Mouse (Mus musculus) ES-Bruce4 (cell line): ENCODE data around the gene Fto.

Source experiments
- CTCF ChIP-seq: IDR thresholded peaks from one replicate; pipeline ENCODE4 v1.8.1; 2011; ENCODE audit warnings: low read depth, low read length
- POLR2A ChIP-seq: IDR thresholded peaks from one replicate; pipeline ENCODE4 v1.8.1; 2011; ENCODE audit warnings: low read length; ENCODE audit not compliant: insufficient read depth

DNA sequence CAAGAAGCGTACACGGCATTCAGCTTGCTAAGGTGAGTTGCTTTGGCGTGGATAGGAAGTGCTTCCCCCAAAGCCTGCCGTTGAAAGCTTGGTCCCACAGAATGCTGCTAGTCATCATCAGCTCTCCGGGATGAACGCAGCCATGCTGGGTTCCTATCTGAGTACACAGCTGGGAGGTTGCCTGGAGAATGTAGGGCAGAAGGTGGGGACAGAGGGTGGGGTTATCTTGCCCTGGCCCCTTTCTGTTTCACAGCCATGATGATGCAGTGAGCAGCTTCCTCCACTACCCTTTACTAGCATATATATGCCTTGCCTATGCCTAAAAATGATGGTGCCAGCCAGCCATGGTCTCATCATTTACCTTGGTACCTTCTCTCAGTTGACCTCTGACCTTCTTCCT is 147.6 kb downstream of the Fto start:
- TF ChIP-seq CTCF = no peak
- TF ChIP-seq POLR2A = no peak
